Mouse (Mus musculus): Measurements from ENCODE around the gene Trpc7. TPM values are rescaled to one million over a fixed set of nuclear protein-coding genes. Genes with fewer than 3 reads are reported as not detected.

The Trpc7 gene
- total RNA-seq, 1 experiment = not detected

- no peak for DNase-seq (ENCODE audit: low read depth, low spot score)
- H3K27ac ChIP-seq (ENCODE audit: insufficient read depth, low read depth, low read length, poor library complexity, severe bottlenecking) = no peak overlapping the region
- H3K4me1 ChIP-seq (ENCODE audit: control insufficient read depth in 2 of 2, insufficient read depth in 2 of 2, low read length in 2 of 2, poor library complexity in 1 of 2) = no peaks in the 10 kb centered on the region
- no peak overlapping the region for H3K9ac ChIP-seq (ENCODE audit: insufficient read depth, low read depth, low read length, poor library complexity, severe bottlenecking)
- H3K4me3 ChIP-seq (ENCODE audit: insufficient read depth in 1 of 2, low read depth in 1 of 2, low read length in 2 of 2, poor library complexity in 1 of 2, severe bottlenecking in 1 of 2) = no peak overlapping the region
- in situ Hi-C loops (cut with MboI; ENCODE audit: low sequenced_read_pairs in 2 of 2, unreplicated experiment in 2 of 2) = no loop called here
- TF ChIP-seq ZNF384 (IDR thresholded peaks at IDR 0.05; ENCODE audit: low read depth, low read length) (no peak), HCFC1 (IDR thresholded peaks at IDR 0.05; ENCODE audit: borderline replicate concordance, insufficient read depth, low read length) (no peak), MAFK (IDR thresholded peaks at IDR 0.05; ENCODE audit: insufficient read depth, low read depth, low read length) (no peak), ZC3H11A (IDR thresholded peaks at IDR 0.05; ENCODE audit: borderline replicate concordance, low read depth, low read length) (no peak), CHD2 (IDR thresholded peaks at IDR 0.05; ENCODE audit: low read depth, low read length) (no peak)
- H3K36me3 ChIP-seq (ENCODE audit: control insufficient read depth, insufficient read depth, low read length, poor library complexity, severe bottlenecking) = no peaks in the 10 kb centered on the region
- H3K9me3 ChIP-seq (ENCODE audit: control insufficient read depth, insufficient read depth, low read depth, low read length) = no peaks in the 10 kb centered on the region
These were observed 27.2 kb upstream of the Trpc7 start for GRCm38 (mm10) chr13:56922976-56923375.

- in situ Hi-C loops (cut with MboI; ENCODE audit: low sequenced_read_pairs in 2 of 2, unreplicated experiment in 2 of 2) = no loop called here
- no peaks in the 10 kb centered on the region for H3K9me3 ChIP-seq (ENCODE audit: control insufficient read depth, insufficient read depth, low read depth, low read length)
- H3K4me3 ChIP-seq (ENCODE audit: insufficient read depth in 1 of 2, low read depth in 1 of 2, low read length in 2 of 2, poor library complexity in 1 of 2, severe bottlenecking in 1 of 2) = no peak overlapping the region
- no peaks in the 10 kb centered on the region for H3K4me1 ChIP-seq (ENCODE audit: control insufficient read depth in 2 of 2, insufficient read depth in 2 of 2, low read length in 2 of 2, poor library complexity in 1 of 2)
- H3K9ac ChIP-seq (ENCODE audit: insufficient read depth, low read depth, low read length, poor library complexity, severe bottlenecking) = no peak overlapping the region
- no peaks in the 10 kb centered on the region for H3K36me3 ChIP-seq (ENCODE audit: control insufficient read depth, insufficient read depth, low read length, poor library complexity, severe bottlenecking)
- no peak for DNase-seq (ENCODE audit: low read depth, low spot score)
- H3K27ac ChIP-seq (ENCODE audit: insufficient read depth, low read depth, low read length, poor library complexity, severe bottlenecking) = no peak overlapping the region
- no peak for TF ChIP-seq HCFC1 (IDR thresholded peaks at IDR 0.05; ENCODE audit: borderline replicate concordance, insufficient read depth, low read length)
- TF ChIP-seq ZC3H11A (IDR thresholded peaks at IDR 0.05; ENCODE audit: borderline replicate concordance, low read depth, low read length) = no peak
- TF ChIP-seq CHD2 (IDR thresholded peaks at IDR 0.05; ENCODE audit: low read depth, low read length) = no peak
- TF ChIP-seq MAFK (IDR thresholded peaks at IDR 0.05; ENCODE audit: insufficient read depth, low read depth, low read length) = no peak
- no peak for TF ChIP-seq ZNF384 (IDR thresholded peaks at IDR 0.05; ENCODE audit: low read depth, low read length)
These were observed 25.5 kb upstream of the Trpc7 start for GRCm38 (mm10) chr13:56921251-56921650.

- no peak for DNase-seq (ENCODE audit: low read depth, low spot score)
- no peak overlapping the region for H3K9ac ChIP-seq (ENCODE audit: insufficient read depth, low read depth, low read length, poor library complexity, severe bottlenecking)
- H3K27ac ChIP-seq (ENCODE audit: insufficient read depth, low read depth, low read length, poor library complexity, severe bottlenecking) = no peak overlapping the region
- no peaks in the 10 kb centered on the region for H3K36me3 ChIP-seq (ENCODE audit: control insufficient read depth, insufficient read depth, low read length, poor library complexity, severe bottlenecking)
- in situ Hi-C loops (cut with MboI; ENCODE audit: low sequenced_read_pairs in 2 of 2, unreplicated experiment in 2 of 2) = no loop called here
- TF ChIP-seq ZC3H11A (IDR thresholded peaks at IDR 0.05; ENCODE audit: borderline replicate concordance, low read depth, low read length) = no peak
- no peak for TF ChIP-seq MAFK (IDR thresholded peaks at IDR 0.05; ENCODE audit: insufficient read depth, low read depth, low read length)
- no peak for TF ChIP-seq ZNF384 (IDR thresholded peaks at IDR 0.05; ENCODE audit: low read depth, low read length)
- TF ChIP-seq CHD2 (IDR thresholded peaks at IDR 0.05; ENCODE audit: low read depth, low read length) = no peak
- no peak for TF ChIP-seq HCFC1 (IDR thresholded peaks at IDR 0.05; ENCODE audit: borderline replicate concordance, insufficient read depth, low read length)
- no peak overlapping the region for H3K4me3 ChIP-seq (ENCODE audit: insufficient read depth in 1 of 2, low read depth in 1 of 2, low read length in 2 of 2, poor library complexity in 1 of 2, severe bottlenecking in 1 of 2)
- H3K9me3 ChIP-seq (ENCODE audit: control insufficient read depth, insufficient read depth, low read depth, low read length) = no peaks in the 10 kb centered on the region
- peaks cover 0 to 2% of the 10 kb centered on the region in 2 experiments; a peak in 2 of 4 replicates for H3K4me1 ChIP-seq (ENCODE audit: control insufficient read depth in 2 of 2, insufficient read depth in 2 of 2, low read length in 2 of 2, poor library complexity in 1 of 2)
These were observed 18.9 kb upstream of the Trpc7 start for GRCm38 (mm10) chr13:56914721-56915120.

DNA sequence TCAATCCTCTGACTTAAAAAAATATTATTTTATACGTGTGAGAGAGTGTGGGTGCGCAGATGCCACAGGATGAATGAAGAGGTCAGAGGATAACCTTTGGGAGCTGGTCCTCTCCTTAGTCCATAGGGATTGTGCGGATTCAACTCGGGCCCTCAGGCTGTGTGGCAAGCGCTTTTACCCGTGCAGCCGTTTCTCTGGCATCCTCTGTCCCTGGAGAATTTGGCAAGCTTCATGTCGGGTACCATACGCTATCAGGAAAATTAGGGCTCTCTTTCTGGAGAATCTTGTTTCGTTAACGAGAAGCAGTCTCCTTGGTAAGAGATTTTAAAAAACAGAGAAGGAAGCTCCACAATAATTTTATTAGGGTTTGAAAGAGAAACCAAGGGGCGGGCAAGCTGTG, 15.3 kb upstream of the Trpc7 start:
- Histone ChIP-seq H3K9me3 (ENCODE audit: control insufficient read depth, insufficient read depth, low read depth, low read length) (no peaks in the 10 kb centered on the region), H3K36me3 (ENCODE audit: control insufficient read depth, insufficient read depth, low read length, poor library complexity, severe bottlenecking) (no peaks in the 10 kb centered on the region), H3K4me3 (ENCODE audit: insufficient read depth in 1 of 2, low read depth in 1 of 2, low read length in 2 of 2, poor library complexity in 1 of 2, severe bottlenecking in 1 of 2) (no peak overlapping the region), H3K4me1 (ENCODE audit: control insufficient read depth in 2 of 2, insufficient read depth in 2 of 2, low read length in 2 of 2, poor library complexity in 1 of 2) (peaks cover 0 to 2% of the 10 kb centered on the region in 2 experiments; a peak in 2 of 4 replicates), H3K27ac (ENCODE audit: insufficient read depth, low read depth, low read length, poor library complexity, severe bottlenecking) (no peak overlapping the region), H3K9ac (ENCODE audit: insufficient read depth, low read depth, low read length, poor library complexity, severe bottlenecking) (no peak overlapping the region)
- TF ChIP-seq ZNF384 (IDR thresholded peaks at IDR 0.05; ENCODE audit: low read depth, low read length) (no peak), HCFC1 (IDR thresholded peaks at IDR 0.05; ENCODE audit: borderline replicate concordance, insufficient read depth, low read length) (no peak), CHD2 (IDR thresholded peaks at IDR 0.05; ENCODE audit: low read depth, low read length) (no peak), ZC3H11A (IDR thresholded peaks at IDR 0.05; ENCODE audit: borderline replicate concordance, low read depth, low read length) (no peak), MAFK (IDR thresholded peaks at IDR 0.05; ENCODE audit: insufficient read depth, low read depth, low read length) (no peak)
- DNase-seq (ENCODE audit: low read depth, low spot score) = no peak
- in situ Hi-C loops (cut with MboI; ENCODE audit: low sequenced_read_pairs in 2 of 2, unreplicated experiment in 2 of 2) = no loop called here

GRCm38 (mm10) chr13:56895386-56895785, 407 bp downstream of the Trpc7 start:
- Histone ChIP-seq H3K27ac (ENCODE audit: insufficient read depth, low read depth, low read length, poor library complexity, severe bottlenecking) (no peak overlapping the region), H3K9me3 (ENCODE audit: control insufficient read depth, insufficient read depth, low read depth, low read length) (no peaks in the 10 kb centered on the region), H3K4me3 (ENCODE audit: insufficient read depth in 1 of 2, low read depth in 1 of 2, low read length in 2 of 2, poor library complexity in 1 of 2, severe bottlenecking in 1 of 2) (no peak overlapping the region), H3K9ac (ENCODE audit: insufficient read depth, low read depth, low read length, poor library complexity, severe bottlenecking) (no peak overlapping the region), H3K4me1 (ENCODE audit: control insufficient read depth in 2 of 2, insufficient read depth in 2 of 2, low read length in 2 of 2, poor library complexity in 1 of 2) (no peaks in the 10 kb centered on the region; a peak in 1 of 4 replicates), H3K36me3 (ENCODE audit: control insufficient read depth, insufficient read depth, low read length, poor library complexity, severe bottlenecking) (no peaks in the 10 kb centered on the region)
- in situ Hi-C loops (cut with MboI; ENCODE audit: low sequenced_read_pairs in 2 of 2, unreplicated experiment in 2 of 2) = no loop called here
- DNase-seq (ENCODE audit: low read depth, low spot score) = peak; percentile 42
- TF ChIP-seq HCFC1 (IDR thresholded peaks at IDR 0.05; ENCODE audit: borderline replicate concordance, insufficient read depth, low read length) (no peak), ZC3H11A (IDR thresholded peaks at IDR 0.05; ENCODE audit: borderline replicate concordance, low read depth, low read length) (no peak), ZNF384 (IDR thresholded peaks at IDR 0.05; ENCODE audit: low read depth, low read length) (no peak), MAFK (IDR thresholded peaks at IDR 0.05; ENCODE audit: insufficient read depth, low read depth, low read length) (no peak), CHD2 (IDR thresholded peaks at IDR 0.05; ENCODE audit: low read depth, low read length) (no peak)

Data from ES-E14 (cell line).